Mouse (Mus musculus) midbrain, embryonic 14.5 days (tissue): ENCODE measurements around the gene Gm8068. TPM values are rescaled to one million over a fixed set of nuclear protein-coding genes. Genes with fewer than 3 reads are reported as not detected.
"Not testable (repeated sequence)": the region's sequence is repeated elsewhere in the genome, so short reads cannot be mapped to it uniquely, and the experiment has no call there.

Source experiments
- ATAC-seq: fragments of 200-750 bp; cut with Nextera tagmentation; 2 replicates; pipeline ENCODE4 v1.8.0; 2017; ENCODE audit warnings: moderate number of reproducible peaks, moderate library complexity; ENCODE audit not compliant: low FRiP score, low TSS enrichment
- DNase-seq: peaks from one replicate; pipeline ENCODE4 v3.0.0-alpha.2; 2015
- H3K27ac ChIP-seq: fragments of 300-500 bp; sonication (generic); replicated peaks from 2 replicates; pipeline ENCODE4 v1.5.1; 2014; ENCODE audit warnings: mild to moderate bottlenecking, low read depth, low read length, moderate library complexity
- H3K27me3 ChIP-seq: fragments of 300-500 bp; sonication (generic); 2 replicates; pipeline ENCODE4 v1.6.1; 2014; ENCODE audit warnings: low read length, control low read depth, mixed read lengths; ENCODE audit not compliant: control insufficient read depth, insufficient read depth
- H3K36me3 ChIP-seq: fragments of 300-500 bp; sonication (generic); 2 replicates; pipeline ENCODE4 v1.6.1; 2014; ENCODE audit warnings: low read length, control low read depth; ENCODE audit not compliant: control insufficient read depth, insufficient read depth
- H3K4me1 ChIP-seq: fragments of 300-500 bp; sonication (generic); 2 replicates; pipeline ENCODE4 v1.6.1; 2014; ENCODE audit warnings: mild to moderate bottlenecking, antibody characterized with exemption, low read length, control low read depth; ENCODE audit not compliant: control insufficient read depth, insufficient read depth
- H3K4me2 ChIP-seq: fragments of 300-500 bp; sonication (generic); 2 replicates; pipeline ENCODE4 v1.6.1; 2014; ENCODE audit warnings: mild to moderate bottlenecking, low read length, moderate library complexity
- H3K4me3 ChIP-seq: fragments of 300-500 bp; sonication (generic); replicated peaks from 2 replicates; pipeline ENCODE4 v1.5.1; 2014; ENCODE audit warnings: low read depth, low read length
- H3K9ac ChIP-seq: fragments of 300-500 bp; sonication (generic); replicated peaks from 2 replicates; pipeline ENCODE4 v1.6.1; 2014; ENCODE audit warnings: mild to moderate bottlenecking, low read length, moderate library complexity
- H3K9me3 ChIP-seq: fragments of 300-500 bp; sonication (generic); 2 replicates; pipeline ENCODE4 v1.6.1; 2016; ENCODE audit warnings: low read length, control low read depth, mixed read lengths; ENCODE audit not compliant: control insufficient read depth
- WGBS: fragments of 180-500 bp; shearing (Covaris S2); extraction: QIAGEN DNeasy Blood & Tissue Kit; methylation state at CpG from one replicate; pipeline ENCODE4 v1.1.7; 2014; 5-methylcytosine and 5-hydroxymethylcytosine counted together
- polyA plus RNA-seq: library from polyadenylated mRNA; unstranded; fragments of >200 nt; fragmentation: Nextera tagmentation; extraction: Ambion mirVana; gene quantifications from 2 replicates; pipeline ENCODE4 v1.2.1, GENCODE M21; 2014

Gm8068 gene
- not detected in 2 replicates for polyA plus RNA-seq

DNA sequence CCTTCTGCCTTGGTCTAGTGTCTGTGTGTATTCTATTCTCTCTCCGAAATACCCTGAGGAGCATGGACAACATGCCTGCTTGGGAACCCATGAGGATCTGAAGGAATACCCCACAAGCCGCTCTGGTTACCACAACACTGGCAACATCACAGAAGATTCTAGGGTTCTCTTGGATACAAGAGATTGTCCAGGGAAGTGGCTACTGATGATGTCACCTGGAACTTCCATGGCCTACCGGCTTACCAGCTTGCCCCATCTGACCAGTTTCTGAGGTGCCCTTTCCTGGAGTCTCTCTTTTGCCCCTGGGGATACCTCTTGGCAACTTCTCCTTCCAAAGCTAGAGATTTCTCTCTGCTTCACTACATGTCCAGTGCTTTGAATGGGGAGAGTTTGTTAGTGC lies at the start of gene Gm8068:
Gene Gm8068 (minus strand): TSS at position 101 of the 400 bp plus-strand sequence.
- not testable (repeated sequence) for H3K4me3 ChIP-seq, H3K36me3 ChIP-seq, H3K9me3 ChIP-seq, H3K27ac ChIP-seq, ATAC-seq, DNase-seq, H3K4me1 ChIP-seq, H3K9ac ChIP-seq, H3K4me2 ChIP-seq, H3K27me3 ChIP-seq
- no CpG with 5 or more reads among the region's 3 CpGs for WGBS

DNA sequence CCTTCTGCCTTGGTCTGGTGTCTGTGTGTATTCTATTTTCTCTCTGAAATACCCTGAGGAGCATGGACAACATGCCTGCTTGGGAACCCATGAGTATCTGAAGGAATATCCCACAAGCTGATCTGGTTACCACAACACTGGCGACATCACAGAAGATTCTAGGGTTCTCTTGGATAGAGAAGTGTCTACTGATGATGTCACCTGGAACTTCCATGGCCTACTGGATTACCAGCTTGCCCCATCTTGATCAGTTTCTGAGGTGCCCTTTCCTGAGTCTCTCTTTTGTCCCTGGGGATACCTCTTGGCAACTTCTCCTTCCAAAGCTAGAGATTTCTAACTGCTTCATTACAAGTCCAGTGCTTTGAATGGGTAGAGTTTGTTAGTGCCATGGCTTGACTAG lies 48.8 kb upstream of the Gm8068 start, which contains the start of gene Gm7929:
Gene Gm7929 (minus strand): TSS at position 101 of the 400 bp plus-strand sequence.
- not testable (repeated sequence) for H3K27me3 ChIP-seq, H3K9me3 ChIP-seq, H3K27ac ChIP-seq, DNase-seq, H3K36me3 ChIP-seq, ATAC-seq, H3K4me1 ChIP-seq, H3K9ac ChIP-seq, H3K4me3 ChIP-seq, H3K4me2 ChIP-seq
- WGBS = no CpG with 5 or more reads among the region's 1 CpGs

DNA sequence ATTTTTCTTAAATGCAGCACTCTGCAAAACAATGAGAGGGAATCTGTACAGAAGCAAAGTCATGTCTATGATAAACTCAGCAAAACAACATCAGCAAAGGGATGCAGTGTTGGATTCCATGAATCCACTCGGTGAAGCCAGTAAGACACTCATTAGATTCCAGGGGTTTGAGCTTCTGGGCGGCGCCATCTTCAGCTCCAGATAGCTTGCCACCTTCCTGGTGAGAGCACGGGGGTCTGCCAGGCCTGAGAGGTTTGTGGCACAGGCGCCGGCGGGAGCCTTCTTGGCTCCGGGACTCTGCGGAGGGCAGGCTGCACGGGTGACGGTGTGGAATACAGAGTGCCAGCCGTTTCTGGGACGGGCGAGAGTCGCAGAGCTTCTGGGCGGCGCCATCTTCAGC lies 21.8 kb upstream of the Gm8068 start:
- not testable (repeated sequence) for H3K9me3 ChIP-seq, H3K4me3 ChIP-seq, H3K36me3 ChIP-seq, H3K9ac ChIP-seq, H3K4me1 ChIP-seq, DNase-seq, H3K27me3 ChIP-seq, ATAC-seq, H3K4me2 ChIP-seq, H3K27ac ChIP-seq
- WGBS = 80% methylated on average over 16 of the region's 17 CpGs

DNA sequence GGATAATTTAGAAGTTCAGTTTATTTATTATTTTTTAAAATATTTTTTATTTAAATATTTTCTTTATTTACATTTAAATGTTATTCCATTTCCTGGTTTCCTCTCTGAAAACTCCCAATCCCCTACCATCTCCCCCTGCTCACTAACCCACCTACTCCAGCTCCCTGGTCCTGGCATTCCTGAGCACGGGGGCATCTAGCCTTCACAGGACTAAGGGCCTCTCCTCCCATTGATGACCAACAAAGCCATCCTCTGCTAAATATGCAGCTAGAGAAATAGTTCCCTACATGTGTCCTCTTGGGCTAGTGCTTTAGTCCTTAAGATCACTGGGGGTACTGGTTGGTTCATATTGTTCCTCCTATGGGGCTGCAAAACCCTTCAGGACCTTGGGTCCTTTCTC lies 15.5 kb upstream of the Gm8068 start:
- not testable (repeated sequence) for H3K27me3 ChIP-seq, H3K36me3 ChIP-seq, H3K4me2 ChIP-seq, DNase-seq, H3K27ac ChIP-seq, H3K9ac ChIP-seq, H3K4me1 ChIP-seq, H3K9me3 ChIP-seq, H3K4me3 ChIP-seq, ATAC-seq
- WGBS = 86% methylated on average over 1 of the region's 1 CpGs

DNA sequence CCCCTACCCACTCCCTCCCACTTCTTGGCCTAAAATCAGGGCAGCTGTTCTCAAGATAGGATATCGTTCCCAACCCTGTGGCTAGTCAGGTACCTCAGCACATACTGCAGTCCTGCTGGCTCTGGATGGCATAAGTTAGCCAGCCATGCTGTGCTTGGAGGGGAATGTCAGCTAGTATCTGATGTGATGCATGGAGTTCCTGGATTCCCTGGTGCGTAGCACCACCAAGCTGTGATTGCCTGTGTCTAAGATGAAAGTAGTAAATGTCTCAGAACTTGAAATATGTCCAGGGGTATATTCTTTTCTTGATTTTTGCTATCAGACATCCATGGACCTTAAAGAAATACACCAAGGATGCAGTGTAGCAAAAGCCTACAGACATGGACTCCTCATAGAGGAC lies 53.5 kb downstream of the Gm8068 start:
- H3K27me3 ChIP-seq, H3K9ac ChIP-seq, H3K4me1 ChIP-seq, H3K27ac ChIP-seq, H3K4me3 ChIP-seq, H3K9me3 ChIP-seq, ATAC-seq, H3K36me3 ChIP-seq, DNase-seq, H3K4me2 ChIP-seq: not testable (repeated sequence)
- 82% methylated on average over 2 of the region's 2 CpGs for WGBS

Other genes with a start within 250 kb of the Gm8068 start
- not detected in 2 replicates for gene Gm7954, start 248.4 kb downstream of the Gm8068 start, polyA plus RNA-seq
- not detected in 2 replicates for gene Gm3486, start 212.4 kb downstream of the Gm8068 start, polyA plus RNA-seq
- not detected in 2 replicates for gene Gm7970, start 146.3 kb downstream of the Gm8068 start, polyA plus RNA-seq
- gene 1700049E17Rik2, start 128.7 kb downstream of the Gm8068 start, polyA plus RNA-seq = not detected in 2 replicates
- gene Gm3072, start 77.3 kb downstream of the Gm8068 start, polyA plus RNA-seq = not detected in 2 replicates
- not detected in 2 replicates for gene Gm3676, start 55.4 kb downstream of the Gm8068 start, polyA plus RNA-seq
- gene Gm7929, start 48.7 kb upstream of the Gm8068 start, polyA plus RNA-seq = not detected in 2 replicates
- gene Gm47189, start 70.6 kb upstream of the Gm8068 start, polyA plus RNA-seq = not detected in 2 replicates
- gene Gm7980, start 205.4 kb upstream of the Gm8068 start, polyA plus RNA-seq = not detected in 2 replicates
- not detected in 2 replicates for gene 1700049E17Rik1, start 223.1 kb upstream of the Gm8068 start, polyA plus RNA-seq
- gene 1700024B05Rik, start 242.1 kb upstream of the Gm8068 start, polyA plus RNA-seq = not detected in 2 replicates